Mouse (Mus musculus): ENCODE results near the gene Gpr152. TPM values are rescaled to one million over a fixed set of nuclear protein-coding genes. Genes with fewer than 3 reads are reported as not detected.

The Gpr152 gene
- polyA plus RNA-seq, 1 experiment from 2014 or later = not detected

DNA sequence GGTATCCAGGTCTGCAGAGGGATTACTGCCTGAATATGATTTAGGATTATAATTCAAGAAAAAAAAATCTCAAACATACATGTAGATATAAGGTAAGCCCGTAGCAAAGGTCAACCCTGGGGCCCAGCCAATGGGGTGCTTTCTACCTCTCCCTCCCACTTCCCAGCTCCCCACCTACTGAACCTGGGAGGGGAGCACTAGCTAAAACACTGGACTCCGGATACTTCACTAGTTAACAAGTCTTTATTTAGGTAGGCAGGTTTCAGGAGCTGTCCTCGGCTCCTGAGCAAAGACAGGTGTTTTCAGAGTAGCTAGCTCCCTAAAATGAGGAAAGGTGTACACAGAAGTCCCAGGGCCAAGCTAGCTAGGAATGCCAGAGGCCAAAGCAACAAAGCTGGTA, 24.5 kb downstream of the Gpr152 start:
- DNase-seq (no peak), ATAC-seq (ENCODE audit: insufficient read depth) (no peak)
- H3K4me3 ChIP-seq (ENCODE audit: low read depth, low read length) = no peak overlapping the region
- WGBS = 72% methylated on average over 3 of the region's 3 CpGs
- H3K27ac ChIP-seq (ENCODE audit: low read depth) = no peak overlapping the region
- H3K27me3 ChIP-seq (ENCODE audit: insufficient read depth, low read length) = no peaks in the 10 kb centered on the region
- TF ChIP-seq CTCF (IDR thresholded peaks at IDR 0.05; ENCODE audit: low read depth) = no peak
- H3K9ac ChIP-seq = no peak overlapping the region
- H3K36me3 ChIP-seq (ENCODE audit: insufficient read depth) = peaks cover 22% of the 10 kb centered on the region
- peaks cover 5% of the 10 kb centered on the region; the same call in 1 of the 2 replicates for H3K4me1 ChIP-seq (ENCODE audit: insufficient read depth)
- H3K9me3 ChIP-seq (ENCODE audit: low read depth, low read length) = no peaks in the 10 kb centered on the region
- H3K4me2 ChIP-seq = peak overlapping the region; percentile 82; the same call in 1 of the 2 replicates

DNA sequence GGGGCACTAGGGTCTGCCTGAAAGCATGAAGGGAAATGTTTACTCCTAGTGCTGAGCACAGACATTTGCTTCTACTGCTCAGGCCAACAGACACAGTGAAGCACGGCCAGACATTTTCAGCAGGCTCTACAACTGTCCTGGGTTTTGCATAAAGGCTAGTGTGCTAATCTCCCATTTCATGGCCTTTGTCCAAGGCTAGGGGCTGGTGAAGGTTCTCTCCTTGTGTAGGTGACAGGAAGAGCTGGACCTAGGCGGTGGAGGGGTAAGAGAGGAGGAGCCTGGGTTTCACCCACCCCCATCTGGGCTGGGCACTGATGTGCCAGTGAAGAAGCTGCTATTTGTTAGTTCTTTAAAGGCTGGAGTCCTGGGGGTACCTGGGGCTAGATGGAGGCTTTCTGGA, 25.1 kb downstream of the Gpr152 start:
- H3K27ac ChIP-seq (ENCODE audit: low read depth) = no peak overlapping the region
- TF ChIP-seq CTCF (IDR thresholded peaks at IDR 0.05; ENCODE audit: low read depth) = no peak
- WGBS = 73% methylated on average over 2 of the region's 2 CpGs
- H3K4me1 ChIP-seq (ENCODE audit: insufficient read depth) = peaks cover 5% of the 10 kb centered on the region; the same call in 1 of the 2 replicates
- H3K4me2 ChIP-seq = no peak overlapping the region
- peaks cover 15% of the 10 kb centered on the region; the same call in 1 of the 2 replicates for H3K36me3 ChIP-seq (ENCODE audit: insufficient read depth)
- no peak for DNase-seq
- H3K4me3 ChIP-seq (ENCODE audit: low read depth, low read length) = no peak overlapping the region
- no peak overlapping the region for H3K9ac ChIP-seq
- no peak for ATAC-seq (ENCODE audit: insufficient read depth)
- no peaks in the 10 kb centered on the region for H3K27me3 ChIP-seq (ENCODE audit: insufficient read depth, low read length)
- H3K9me3 ChIP-seq (ENCODE audit: low read depth, low read length) = no peaks in the 10 kb centered on the region

DNA sequence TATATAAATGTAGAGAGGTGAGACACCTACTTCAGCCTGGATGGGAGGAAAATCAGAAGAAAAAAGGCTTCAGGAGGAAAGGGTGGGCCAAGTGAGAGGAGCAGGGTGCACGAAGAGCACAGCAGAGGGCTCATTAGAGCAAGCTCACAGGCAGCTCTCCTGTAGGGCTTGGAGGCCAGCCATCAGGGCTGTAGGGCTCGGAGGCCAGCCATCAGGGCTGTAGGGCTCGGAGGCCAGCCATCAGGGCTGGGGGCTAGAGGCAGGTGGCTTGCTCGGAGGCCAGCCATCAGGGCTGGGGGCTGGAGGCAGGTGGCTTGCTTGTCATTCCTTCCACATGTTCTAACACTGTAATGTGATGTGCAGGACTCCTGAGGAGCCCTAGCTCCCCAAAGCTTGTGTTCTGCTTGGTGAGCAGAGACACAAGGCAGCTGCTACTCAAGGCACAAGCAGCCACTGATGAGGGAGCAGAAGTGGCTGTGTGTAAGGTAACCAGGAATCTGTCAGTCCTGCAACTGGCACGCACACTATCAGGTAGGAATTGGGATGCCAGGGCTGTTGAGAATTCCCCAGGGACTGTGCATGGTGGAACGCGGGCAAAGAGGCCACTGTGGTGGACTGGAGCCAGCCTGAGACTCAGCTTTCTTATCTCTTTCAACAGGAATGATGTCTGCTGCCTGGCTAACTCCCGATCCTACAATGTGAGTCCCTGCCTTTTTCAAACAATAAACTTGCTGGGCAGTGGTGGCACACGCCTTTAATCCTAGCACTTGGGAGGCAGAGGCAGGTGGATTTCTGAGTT, 27.3 kb downstream of the Gpr152 start:
- DNase-seq = no peak
- H3K36me3 ChIP-seq (ENCODE audit: insufficient read depth) = no peaks in the 10 kb centered on the region
- H3K4me3 ChIP-seq (ENCODE audit: low read depth, low read length) = no peak overlapping the region
- no peak for TF ChIP-seq CTCF (IDR thresholded peaks at IDR 0.05; ENCODE audit: low read depth)
- no peak for ATAC-seq (ENCODE audit: insufficient read depth)
- H3K27me3 ChIP-seq (ENCODE audit: insufficient read depth, low read length) = no peaks in the 10 kb centered on the region
- H3K9me3 ChIP-seq (ENCODE audit: low read depth, low read length) = no peaks in the 10 kb centered on the region
- H3K4me1 ChIP-seq (ENCODE audit: insufficient read depth) = peaks cover 5% of the 10 kb centered on the region; the same call in 1 of the 2 replicates
- no peak overlapping the region for H3K9ac ChIP-seq
- no peak overlapping the region for H3K27ac ChIP-seq (ENCODE audit: low read depth)
- WGBS = 62% methylated on average over 9 of the region's 9 CpGs
- no peak overlapping the region for H3K4me2 ChIP-seq

DNA sequence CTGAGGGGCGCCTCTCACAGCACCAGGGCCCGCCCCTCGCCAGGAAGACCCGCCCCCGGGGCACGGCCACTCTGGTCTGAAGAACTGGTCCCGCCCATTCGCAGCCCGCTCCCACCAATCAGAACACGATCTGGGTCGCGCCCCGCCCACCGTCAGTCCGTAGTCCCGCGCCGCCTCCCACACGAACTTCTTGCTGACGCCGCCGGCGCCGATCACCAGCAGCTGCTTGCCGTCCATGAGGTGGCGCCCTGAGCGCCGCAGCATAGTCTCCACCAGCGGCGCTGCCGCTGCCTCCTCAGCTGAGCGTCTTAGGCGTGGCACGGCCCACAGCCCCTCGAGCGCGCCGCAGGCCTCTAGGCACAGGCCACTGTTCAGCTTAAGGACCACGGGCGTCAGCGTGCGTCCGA, 29.8 kb downstream of the Gpr152 start:
- no peaks in the 10 kb centered on the region for H3K27me3 ChIP-seq (ENCODE audit: insufficient read depth, low read length)
- H3K9ac ChIP-seq = peak overlapping the region; percentile 77
- no peaks in the 10 kb centered on the region for H3K9me3 ChIP-seq (ENCODE audit: low read depth, low read length)
- H3K4me2 ChIP-seq = peak overlapping the region; percentile 91
- under 1% methylated on average over 43 of the region's 43 CpGs for WGBS
- peak; percentile 86 for TF ChIP-seq CTCF (IDR thresholded peaks at IDR 0.05; ENCODE audit: low read depth)
- no peaks in the 10 kb centered on the region for H3K4me1 ChIP-seq (ENCODE audit: insufficient read depth)
- H3K27ac ChIP-seq (ENCODE audit: low read depth) = peak overlapping the region; percentile 86
- DNase-seq = peak; percentile 100
- H3K4me3 ChIP-seq (ENCODE audit: low read depth, low read length) = peak overlapping the region; percentile 46
- peak; percentile 96 for ATAC-seq (ENCODE audit: insufficient read depth)
- no peaks in the 10 kb centered on the region for H3K36me3 ChIP-seq (ENCODE audit: insufficient read depth)

DNA sequence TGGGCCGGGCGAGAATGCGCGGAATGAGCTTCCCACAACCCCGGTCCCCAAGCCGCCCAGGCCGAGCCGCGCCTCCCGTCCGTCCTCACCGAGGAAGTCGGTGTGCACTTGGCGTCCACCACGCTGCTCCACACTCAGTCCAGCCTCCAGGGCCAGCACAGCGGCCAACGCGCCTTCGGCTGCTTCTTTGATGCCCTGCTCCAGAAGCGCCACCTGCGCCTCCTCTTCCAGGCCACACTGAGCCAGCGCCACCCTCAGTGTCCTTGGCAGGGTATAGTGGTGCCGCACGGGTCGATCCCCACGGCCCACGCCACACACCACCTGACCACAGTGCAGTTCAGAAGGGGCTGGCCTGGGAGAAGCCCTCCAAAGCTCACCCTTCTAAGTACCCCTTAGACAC, 30.2 kb downstream of the Gpr152 start:
- no peak for TF ChIP-seq CTCF (IDR thresholded peaks at IDR 0.05; ENCODE audit: low read depth)
- WGBS = 6% methylated on average over 27 of the region's 27 CpGs
- H3K9ac ChIP-seq = peak overlapping the region; percentile 77
- H3K9me3 ChIP-seq (ENCODE audit: low read depth, low read length) = no peaks in the 10 kb centered on the region
- no peaks in the 10 kb centered on the region for H3K4me1 ChIP-seq (ENCODE audit: insufficient read depth)
- DNase-seq (no peak), ATAC-seq (ENCODE audit: insufficient read depth) (peak; percentile 59)
- peak overlapping the region; percentile 46 for H3K4me3 ChIP-seq (ENCODE audit: low read depth, low read length)
- peak overlapping the region; percentile 86 for H3K27ac ChIP-seq (ENCODE audit: low read depth)
- peak overlapping the region; percentile 91 for H3K4me2 ChIP-seq
- no peaks in the 10 kb centered on the region for H3K36me3 ChIP-seq (ENCODE audit: insufficient read depth)
- H3K27me3 ChIP-seq (ENCODE audit: insufficient read depth, low read length) = no peaks in the 10 kb centered on the region

DNA sequence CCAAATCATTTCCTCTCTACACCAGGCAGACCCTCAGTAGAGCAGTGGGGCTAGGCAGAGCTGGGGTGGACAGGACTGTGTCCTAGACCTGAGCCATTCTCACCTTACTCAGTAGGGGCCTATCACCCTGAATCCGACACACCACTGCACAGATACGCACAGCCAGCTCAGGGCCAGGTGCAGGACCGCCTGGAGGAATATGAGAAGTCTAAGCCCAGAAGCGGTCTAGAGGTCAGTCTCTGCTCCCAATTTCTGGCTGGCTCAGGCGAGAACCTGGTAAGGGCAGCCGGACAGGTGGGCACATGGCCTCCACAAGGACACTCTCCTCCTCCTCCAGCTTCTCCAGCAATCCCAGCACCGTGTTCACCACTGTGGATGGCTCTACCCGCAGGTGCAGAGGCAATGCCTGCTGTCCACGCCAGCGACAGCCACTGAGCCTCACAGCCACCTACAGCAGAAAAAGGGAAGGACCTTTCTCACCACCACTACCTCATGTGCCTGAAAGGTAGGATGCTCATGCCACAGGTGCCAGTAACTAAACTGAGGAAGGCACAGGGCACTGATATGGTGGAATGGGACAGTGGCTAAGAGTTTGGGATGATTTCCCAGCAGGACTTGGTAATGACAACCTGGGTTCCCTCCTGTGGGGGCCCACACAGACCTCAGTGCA, 31.3 kb downstream of the Gpr152 start:
- Histone ChIP-seq H3K4me3 (ENCODE audit: low read depth, low read length) (no peak overlapping the region), H3K9ac (no peak overlapping the region; the same call in 1 of the 2 replicates), H3K9me3 (ENCODE audit: low read depth, low read length) (no peaks in the 10 kb centered on the region), H3K27ac (ENCODE audit: low read depth) (no peak overlapping the region), H3K4me1 (ENCODE audit: insufficient read depth) (peaks cover 3% of the 10 kb centered on the region; the same call in 1 of the 2 replicates), H3K36me3 (ENCODE audit: insufficient read depth) (no peaks in the 10 kb centered on the region), H3K4me2 (no peak overlapping the region; the same call in 1 of the 2 replicates), H3K27me3 (ENCODE audit: insufficient read depth, low read length) (no peaks in the 10 kb centered on the region)
- ATAC-seq (ENCODE audit: insufficient read depth) (no peak), DNase-seq (no peak)
- 85% methylated on average over 10 of the region's 10 CpGs for WGBS
- no peak for TF ChIP-seq CTCF (IDR thresholded peaks at IDR 0.05; ENCODE audit: low read depth)

Data from lung, embryonic 14.5 days (tissue).